Mouse (Mus musculus): ENCODE measurements around the gene Gpr157.
A peak's percentile ranks its signal among the peaks of the same experiment; 100 is the strongest.

The Gpr157 gene

GRCm38 (mm10) chr4:150072416-150073101, 14.6 kb upstream of the Gpr157 start:
- no peak for DNase-seq

- DNase-seq: peak; percentile 87
Measured at GRCm38 (mm10) chr4:150073102-150073473, 14.1 kb upstream of the Gpr157 start.

DNA sequence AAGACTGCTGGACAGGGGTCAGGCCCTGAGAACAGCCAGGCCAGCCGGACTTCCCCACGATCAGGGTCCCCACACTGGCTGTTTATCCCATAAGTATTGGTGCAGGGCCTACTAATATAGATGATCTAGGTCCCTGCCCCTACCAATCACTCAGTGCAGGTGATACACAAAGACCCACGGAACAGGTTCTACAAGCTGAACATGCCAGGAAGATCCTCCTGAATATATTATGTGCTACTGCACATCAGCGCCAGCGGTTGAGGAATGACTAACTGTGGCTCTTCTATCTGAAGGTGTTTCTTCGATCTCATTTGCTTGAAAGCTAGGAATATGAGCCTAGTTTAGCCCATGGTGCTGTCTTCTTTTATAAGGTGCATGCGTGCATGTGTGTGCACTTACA, 11.8 kb upstream of the Gpr157 start:
- DNase-seq: no peak

GRCm38 (mm10) chr4:150076147-150076546, 11.0 kb upstream of the Gpr157 start:
- peak; percentile 37 for DNase-seq

GRCm38 (mm10) chr4:150078646-150079045, 8.5 kb upstream of the Gpr157 start:
- no peak for DNase-seq

- no peak for DNase-seq
Measured at GRCm38 (mm10) chr4:150079244-150079643, 7.9 kb upstream of the Gpr157 start.

GRCm38 (mm10) chr4:150080330-150080967, 6.7 kb upstream of the Gpr157 start:
- no peak for DNase-seq

- DNase-seq: no peak
Measured at GRCm38 (mm10) chr4:150085366-150085765, 1.8 kb upstream of the Gpr157 start.

DNA sequence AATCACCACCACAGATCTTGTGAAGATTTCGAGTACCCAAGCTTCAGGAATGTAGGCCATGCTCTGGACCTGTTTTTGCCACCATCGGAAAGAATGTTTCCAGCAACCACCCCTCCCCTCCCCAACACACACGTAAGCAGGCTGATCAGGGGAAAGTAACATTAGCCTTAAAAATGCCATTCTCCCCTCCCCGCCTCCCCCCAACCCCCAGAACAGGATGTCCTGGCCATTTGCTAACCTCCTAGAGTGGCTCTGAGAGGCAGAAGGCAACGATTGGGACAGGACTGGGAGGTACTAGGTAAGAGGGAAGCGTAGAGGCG, 364 bp upstream of the Gpr157 start:
- no peak for DNase-seq

- no peak for DNase-seq
Measured at GRCm38 (mm10) chr4:150087890-150088530, 845 bp downstream of the Gpr157 start.

GRCm38 (mm10) chr4:150089121-150089520, 2.0 kb downstream of the Gpr157 start:
- DNase-seq: no peak

DNA sequence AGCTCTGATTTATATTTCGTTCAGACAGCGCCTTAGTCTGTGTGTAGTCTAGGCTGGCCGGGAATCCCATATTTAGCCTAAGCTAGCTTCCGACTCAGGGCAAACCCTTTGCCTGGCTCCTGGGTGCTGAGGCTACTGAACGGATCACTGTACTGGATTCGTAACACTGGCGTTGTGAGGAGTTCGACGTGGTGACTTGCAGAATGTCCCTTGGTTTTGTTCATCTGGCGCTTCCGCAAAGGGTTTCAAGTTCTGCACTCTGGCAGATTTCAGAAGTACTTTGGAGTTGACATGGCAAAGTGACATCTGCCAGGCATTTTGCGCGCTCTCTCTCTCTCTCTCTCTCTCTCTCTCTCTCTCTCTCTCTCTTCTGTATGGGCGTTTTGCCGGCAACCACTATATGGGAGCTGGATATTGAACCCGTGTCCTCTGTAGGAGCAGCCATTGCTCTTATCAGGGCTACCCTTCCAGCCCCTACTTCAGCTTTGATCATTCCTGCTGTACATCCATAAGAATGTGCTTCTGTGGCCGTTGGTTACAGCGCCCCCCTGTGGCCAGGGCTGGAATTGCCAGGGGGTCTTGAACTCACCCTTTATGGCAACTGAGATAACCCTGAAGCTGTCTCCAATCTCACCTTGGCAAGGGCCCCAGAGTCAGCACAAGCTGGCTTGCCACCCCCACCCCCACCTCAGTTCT, 4.9 kb downstream of the Gpr157 start:
- DNase-seq: peak; percentile 81

GRCm38 (mm10) chr4:150092583-150092902, 5.4 kb downstream of the Gpr157 start:
- DNase-seq: peak; percentile 56

GRCm38 (mm10) chr4:150093560-150094462, 6.6 kb downstream of the Gpr157 start:
- DNase-seq: no peak

DNA sequence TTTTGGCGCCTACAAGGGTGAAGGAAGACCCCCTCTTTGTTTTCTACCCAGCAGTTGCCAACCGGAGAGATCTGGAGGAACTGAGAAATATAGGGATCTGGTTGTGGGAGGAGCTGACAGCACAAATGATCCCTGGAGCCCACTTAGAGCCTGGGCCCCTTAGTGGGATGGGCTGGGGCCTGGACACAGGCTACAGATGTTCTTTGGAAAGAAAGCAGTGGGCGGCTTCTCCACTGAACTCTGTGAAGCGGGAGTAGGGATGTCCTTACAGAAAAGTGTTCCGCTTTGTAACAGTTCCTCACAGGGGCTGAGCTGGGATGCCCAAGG, 7.3 kb downstream of the Gpr157 start:
- DNase-seq: no peak

- DNase-seq: no peak
Measured at GRCm38 (mm10) chr4:150096309-150096708, 9.1 kb downstream of the Gpr157 start.

- DNase-seq: no peak
Measured at GRCm38 (mm10) chr4:150097847-150098246, 10.7 kb downstream of the Gpr157 start.

DNA sequence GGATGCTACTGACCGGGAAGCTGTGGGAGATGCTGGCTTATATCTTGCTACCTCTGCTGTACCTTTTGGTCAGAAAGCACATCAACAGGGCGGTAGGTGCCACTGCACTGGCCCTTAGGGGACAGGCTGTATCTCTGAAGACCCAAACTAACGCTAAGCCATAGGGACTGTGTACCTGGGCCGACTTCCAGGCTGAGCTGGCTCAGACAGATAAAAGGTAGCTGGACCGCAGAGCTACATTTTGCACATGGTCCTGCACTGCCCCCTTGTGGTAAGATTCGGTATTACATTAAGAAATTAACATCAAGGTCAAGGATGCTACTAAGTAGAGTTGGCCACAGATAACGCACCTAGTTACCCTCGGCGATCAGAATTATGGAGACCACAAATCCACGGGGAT, 11.7 kb downstream of the Gpr157 start:
- peak; percentile 61 for DNase-seq

DNA sequence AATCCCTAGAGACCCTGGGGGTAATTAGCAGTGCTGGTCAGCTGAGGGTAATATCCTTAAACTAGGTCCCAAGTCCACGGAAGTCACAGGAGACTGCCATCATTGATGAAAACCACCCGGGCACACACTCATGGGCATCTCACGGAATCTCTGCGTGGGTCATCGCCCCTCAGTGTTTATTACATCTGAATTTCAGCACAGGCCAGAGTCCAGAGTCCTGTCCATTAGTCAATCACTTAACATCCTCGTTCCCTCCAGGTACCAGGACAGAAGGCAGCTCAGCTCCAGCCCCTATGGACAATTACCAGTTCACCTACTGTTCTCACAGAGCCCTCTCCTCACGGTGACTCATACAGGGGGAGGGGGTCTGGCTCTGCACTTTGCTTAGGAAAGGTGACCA, 15.7 kb downstream of the Gpr157 start:
- DNase-seq: no peak

- DNase-seq: no peak
Measured at GRCm38 (mm10) chr4:150105671-150106070, 18.5 kb downstream of the Gpr157 start.

GRCm38 (mm10) chr4:150106637-150107036, 19.5 kb downstream of the Gpr157 start:
- no peak for DNase-seq

GRCm38 (mm10) chr4:150109636-150110035, 22.5 kb downstream of the Gpr157 start:
- no peak for DNase-seq

DNA sequence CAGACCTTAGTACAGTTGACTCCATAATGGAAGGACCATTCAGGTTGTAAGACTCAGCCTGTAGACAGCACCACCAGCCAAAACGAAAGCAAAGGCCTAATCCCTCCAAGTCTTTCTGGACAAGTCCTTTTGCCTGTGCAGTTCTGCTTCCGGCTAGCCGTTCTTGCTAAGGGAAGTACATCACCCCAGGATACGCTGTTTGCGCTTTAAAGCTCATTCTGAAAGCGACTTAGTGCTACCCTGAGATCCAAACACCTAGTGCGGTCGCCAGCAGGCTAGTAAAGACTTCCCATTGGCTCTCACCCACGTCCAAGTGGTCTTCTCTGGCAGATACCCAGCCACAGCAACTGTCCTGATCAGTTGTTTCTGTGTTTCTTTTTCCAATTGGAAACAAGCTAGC, 23.2 kb downstream of the Gpr157 start:
- no peak for DNase-seq
